ENCODE assay signal across 26 mouse cellular contexts in the genomic region with DNA sequence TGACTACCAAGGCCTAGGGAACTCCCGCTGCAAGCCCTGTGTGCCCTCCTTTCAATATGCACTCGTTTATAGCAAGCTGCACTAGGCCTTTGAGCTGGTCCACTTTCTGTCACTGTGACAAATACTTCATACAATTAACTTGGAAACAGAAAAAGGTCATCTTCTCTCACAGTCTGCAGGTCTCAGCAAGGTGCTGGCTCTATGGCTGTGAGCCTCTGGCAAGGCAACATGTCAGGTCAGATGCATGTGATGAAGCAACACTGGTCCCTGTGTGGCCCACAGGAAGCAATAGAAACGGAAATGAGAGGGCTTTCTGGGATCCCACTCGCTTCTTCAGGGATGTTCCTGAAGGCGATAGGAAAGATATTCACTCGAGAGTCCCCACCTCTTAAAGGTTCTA.
DNase-seq lines count a peak whose midpoint lies in the region; ATAC-seq and TF ChIP-seq lines count a peak whose summit lies in the region.
"Had no signal": no experiment of that assay in that cellular context is flagged by ENCODE, and none has a peak within 500 bp of the region (broad histone marks: within the 10 kb centered on the region; RNA-seq: fewer than 3 reads in every experiment).

No protein-coding gene starts in this region.

- 69% methylated on average over 6 of the region's 6 CpGs for WGBS in midbrain, postnatal 0 days
- WGBS in midbrain, embryonic 16.5 days = 71% methylated on average over 6 of the region's 6 CpGs

- peak; percentile 58 for DNase-seq in cerebellum, adult 11-12 months
- no peak for DNase-seq in cerebellum, postnatal 4 days (ENCODE audit: low spot score in 2 of 2)
- DNase-seq in midbrain, postnatal 0 days (ENCODE audit: low spot score) = peak; percentile 24
- peak; percentile 74 for DNase-seq in cerebellum, adult 9-10 months
- DNase-seq in cerebellum, postnatal 36 days = peak; percentile 44 to 55
- DNase-seq in layer of hippocampus, adult 9-10 months (ENCODE audit: low spot score) = no peak
- no peak for DNase-seq in heart, adult 8-10 months (ENCODE audit: low spot score)
- DNase-seq: adrenal gland, postnatal 10 days; B cell, adult 2 months; embryo, embryonic 11 days; gastrocnemius, postnatal 25 days; heart, adult 2 months; kidney, adult 2 months had no signal

- H3K4me2 ChIP-seq in midbrain, postnatal 0 days (ENCODE audit: low read depth, low read length, poor library complexity, severe bottlenecking) = no peak overlapping the region
- no peak overlapping the region for H3K4me2 ChIP-seq in midbrain, embryonic 16.5 days (ENCODE audit: low read length)
- H3K4me2 ChIP-seq: embryonic facial prominence, embryonic 13.5 days; forebrain, embryonic 12.5 days; forebrain, embryonic 15.5 days; heart, embryonic 11.5 days; hindbrain, embryonic 14.5 days had no signal

- H3K9ac ChIP-seq in midbrain, postnatal 0 days (replicated peaks; ENCODE audit: low read length, poor library complexity, severe bottlenecking) = no peak overlapping the region
- H3K9ac ChIP-seq in midbrain, embryonic 16.5 days (ENCODE audit: low read depth, low read length) = no peak overlapping the region
- H3K9ac ChIP-seq: embryonic facial prominence, embryonic 13.5 days; forebrain, embryonic 12.5 days; forebrain, embryonic 15.5 days; hindbrain, embryonic 14.5 days had no signal

- H3K36me3 ChIP-seq in midbrain, postnatal 0 days (ENCODE audit: insufficient read depth, low read length) = no peaks in the 10 kb centered on the region
- no peaks in the 10 kb centered on the region for H3K36me3 ChIP-seq in midbrain, embryonic 16.5 days (ENCODE audit: control insufficient read depth, insufficient read depth, low read length)
- H3K36me3 ChIP-seq: embryonic facial prominence, embryonic 10.5 days; embryonic facial prominence, embryonic 13.5 days; forebrain, embryonic 12.5 days; forebrain, embryonic 15.5 days; G1E; hindbrain, embryonic 10.5 days had no signal

- H3K4me3 ChIP-seq in midbrain, postnatal 0 days (ENCODE audit: low read depth, low read length) = no peak overlapping the region
- no peak overlapping the region for H3K4me3 ChIP-seq in midbrain, embryonic 16.5 days (ENCODE audit: low read depth, low read length)
- H3K4me3 ChIP-seq: embryonic facial prominence, embryonic 10.5 days; embryonic facial prominence, embryonic 13.5 days; erythroblast, embryonic 14.5 days; forebrain, embryonic 12.5 days; forebrain, embryonic 15.5 days; heart, adult 2 months; hindbrain, embryonic 10.5 days had no signal

- H3K27me3 ChIP-seq in midbrain, postnatal 0 days (ENCODE audit: insufficient read depth, low read length) = no peaks in the 10 kb centered on the region
- H3K27me3 ChIP-seq in midbrain, embryonic 16.5 days (ENCODE audit: control insufficient read depth, insufficient read depth, low read depth, low read length) = no peaks in the 10 kb centered on the region; the same call in 1 of the 2 replicates
- H3K27me3 ChIP-seq: CH12.LX; embryonic facial prominence, embryonic 13.5 days; forebrain, embryonic 12.5 days; forebrain, embryonic 15.5 days had no signal

- ATAC-seq in midbrain, postnatal 0 days (ENCODE audit: low FRiP score) = no peak
- ATAC-seq in midbrain, embryonic 16.5 days = no peak
- ATAC-seq: forebrain, embryonic 15.5 days; intestine, postnatal 0 days; Patski had no signal

- H3K27ac ChIP-seq in midbrain, postnatal 0 days (ENCODE audit: low read depth, low read length) = no peak overlapping the region
- H3K27ac ChIP-seq in midbrain, embryonic 16.5 days (ENCODE audit: low read length) = no peak overlapping the region
- H3K27ac ChIP-seq: embryonic facial prominence, embryonic 10.5 days; embryonic facial prominence, embryonic 13.5 days; forebrain, embryonic 12.5 days; forebrain, embryonic 15.5 days; heart, adult 2 months; hindbrain, embryonic 10.5 days; hindbrain, embryonic 14.5 days had no signal

- no peak for TF ChIP-seq CTCF in midbrain, postnatal 0 days (IDR thresholded peaks at IDR 0.05)

- no peaks in the 10 kb centered on the region for H3K4me1 ChIP-seq in midbrain, postnatal 0 days (ENCODE audit: insufficient read depth, low read length)
- H3K4me1 ChIP-seq in midbrain, embryonic 16.5 days (ENCODE audit: control insufficient read depth, insufficient read depth, low read length) = no peaks in the 10 kb centered on the region
- H3K4me1 ChIP-seq: embryonic facial prominence, embryonic 13.5 days; forebrain, embryonic 12.5 days; forebrain, embryonic 15.5 days had no signal

- no peaks in the 10 kb centered on the region for H3K9me3 ChIP-seq in midbrain, postnatal 0 days (ENCODE audit: low read length)
- no peaks in the 10 kb centered on the region for H3K9me3 ChIP-seq in midbrain, embryonic 16.5 days (replicated peaks; ENCODE audit: control insufficient read depth, low read length, poor library complexity, severe bottlenecking)
- H3K9me3 ChIP-seq: embryonic facial prominence, embryonic 10.5 days; embryonic facial prominence, embryonic 13.5 days; forebrain, embryonic 12.5 days; forebrain, embryonic 15.5 days; hindbrain, embryonic 10.5 days had no signal

Comparison
In these comparisons a context has a peak if more than half of its experiments do, and no peak if none do; other contexts are left out.
1. DNase-seq: peak in cerebellum, adult 11-12 months (single experiment), midbrain, postnatal 0 days (single experiment), cerebellum, adult 9-10 months (single experiment) and cerebellum, postnatal 36 days (2 of 2); none in cerebellum, postnatal 4 days (0 of 2), layer of hippocampus, adult 9-10 months (single experiment) and heart, adult 8-10 months (single experiment).